Mouse (Mus musculus): ENCODE data around the gene Hist1h3e. TPM values are rescaled to one million over a fixed set of nuclear protein-coding genes. Genes with fewer than 3 reads are reported as not detected.
A peak's percentile ranks its signal among the peaks of the same experiment; 100 is the strongest.
"Not testable (repeated sequence)": the region's sequence is repeated elsewhere in the genome, so short reads cannot be mapped to it uniquely, and the experiment has no call there.

Hist1h3e gene
- polyA plus RNA-seq, 1 experiment from 2014 or later, result 1.9 TPM

DNA sequence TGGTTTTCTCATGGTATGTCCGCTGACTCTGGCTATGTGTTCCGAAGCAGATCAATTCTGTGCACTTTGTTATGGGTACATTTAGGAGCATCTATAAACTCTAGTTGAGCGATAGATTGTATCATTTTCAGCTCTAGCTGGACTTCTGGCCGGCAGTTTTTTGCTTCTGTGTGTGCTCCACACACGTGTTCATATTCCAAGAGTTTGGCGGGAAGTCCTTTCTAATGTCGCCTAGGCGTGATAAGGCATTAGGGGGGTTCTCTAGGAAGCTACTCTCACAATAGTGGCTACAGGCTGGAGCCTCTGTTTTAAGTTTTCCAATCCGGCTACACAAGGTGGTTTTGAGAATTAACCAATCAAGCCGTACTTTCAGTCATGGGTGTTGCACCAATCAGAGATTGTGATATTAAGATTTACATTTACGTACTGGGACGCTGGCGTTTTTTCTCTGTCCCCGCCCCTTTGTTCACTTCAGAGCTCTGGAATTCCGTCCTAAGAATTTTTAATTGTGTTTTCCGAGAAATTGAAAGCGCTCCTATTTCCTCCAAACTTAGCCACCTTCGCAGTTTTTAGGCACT is 6.2 kb downstream of the Hist1h3e start:
- under 1% methylated on average over 18 of the region's 18 CpGs for WGBS

GRCm38 (mm10) chr13:23554925-23555838 is 7.0 kb downstream of the Hist1h3e start:
- Histone ChIP-seq H3K4me1 (ENCODE audit: control insufficient read depth, insufficient read depth, low read length) (0 out of 2 replicates have a peak, but pooled peaks cover 3% of the 10 kb centered on the region), H3K9ac (replicated peaks; ENCODE audit: low read depth, low read length) (peak overlapping the region; percentile 50), H3K27ac (ENCODE audit: low read depth, low read length) (peak overlapping the region; percentile 81), H3K27me3 (ENCODE audit: control insufficient read depth, insufficient read depth, low read length) (no peaks in the 10 kb centered on the region; the same call in 1 of the 2 replicates), H3K9me3 (ENCODE audit: control insufficient read depth, low read length) (no peaks in the 10 kb centered on the region), H3K4me2 (ENCODE audit: low read depth, low read length) (peak overlapping the region; percentile 77), H3K4me3 (ENCODE audit: low read depth, low read length) (peak overlapping the region; percentile 43), H3K36me3 (ENCODE audit: control insufficient read depth, insufficient read depth, low read length) (no peaks in the 10 kb centered on the region)
- peak; percentile 83 for ATAC-seq (ENCODE audit: low read depth)
- WGBS, result under 1% methylated on average over 54 of the region's 54 CpGs

More for the DNA sequence above, 6.2 kb downstream of the Hist1h3e start:
- H3K4me3 ChIP-seq (ENCODE audit: low read depth, low read length), result peak overlapping the region; percentile 43
- peak overlapping the region; percentile 50 for H3K9ac ChIP-seq (replicated peaks; ENCODE audit: low read depth, low read length)
- H3K9me3 ChIP-seq (ENCODE audit: control insufficient read depth, low read length), result no peaks in the 10 kb centered on the region
- no peaks in the 10 kb centered on the region; the same call in 1 of the 2 replicates for H3K27me3 ChIP-seq (ENCODE audit: control insufficient read depth, insufficient read depth, low read length)
- peak overlapping the region; percentile 81 for H3K27ac ChIP-seq (ENCODE audit: low read depth, low read length)
- H3K4me1 ChIP-seq (ENCODE audit: control insufficient read depth, insufficient read depth, low read length), result 0 out of 2 replicates have a peak, but pooled peaks cover 3% of the 10 kb centered on the region
- H3K4me2 ChIP-seq (ENCODE audit: low read depth, low read length), result peak overlapping the region; percentile 77
- peak; percentile 79 for ATAC-seq (ENCODE audit: low read depth)
- no peaks in the 10 kb centered on the region for H3K36me3 ChIP-seq (ENCODE audit: control insufficient read depth, insufficient read depth, low read length)

DNA sequence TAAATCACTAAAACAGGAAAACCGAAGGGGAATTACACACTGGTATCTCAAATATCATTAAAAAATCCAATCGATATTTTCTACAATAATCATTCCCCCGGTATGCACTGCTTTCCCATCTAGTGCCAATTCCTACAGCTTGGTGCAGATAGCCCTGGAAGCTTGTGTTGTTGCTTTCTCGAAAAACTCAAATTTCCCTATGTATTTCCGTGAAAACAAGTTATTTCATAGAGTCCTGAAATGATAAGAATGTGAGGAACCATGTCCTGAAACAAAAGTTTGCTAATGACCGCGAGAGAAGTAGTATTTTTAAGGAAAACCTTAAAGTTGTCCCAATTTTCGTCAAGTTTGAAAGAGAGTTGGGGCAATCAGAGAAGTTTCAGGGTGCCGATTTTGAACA is 7.8 kb downstream of the Hist1h3e start:
- Histone ChIP-seq H3K9me3 (ENCODE audit: control insufficient read depth, low read length) (no peaks in the 10 kb centered on the region), H3K4me1 (ENCODE audit: control insufficient read depth, insufficient read depth, low read length) (0 out of 2 replicates have a peak, but pooled peaks cover 3% of the 10 kb centered on the region), H3K9ac (replicated peaks; ENCODE audit: low read depth, low read length) (peak overlapping the region; percentile 50; the same call in 1 of the 2 replicates), H3K4me2 (ENCODE audit: low read depth, low read length) (peak overlapping the region; percentile 77), H3K36me3 (ENCODE audit: control insufficient read depth, insufficient read depth, low read length) (no peaks in the 10 kb centered on the region), H3K4me3 (ENCODE audit: low read depth, low read length) (peak overlapping the region; percentile 43), H3K27me3 (ENCODE audit: control insufficient read depth, insufficient read depth, low read length) (no peaks in the 10 kb centered on the region; the same call in 1 of the 2 replicates), H3K27ac (ENCODE audit: low read depth, low read length) (peak overlapping the region; percentile 81; the same call in 1 of the 2 replicates)
- WGBS, result 20% methylated on average over 9 of the region's 9 CpGs
- ATAC-seq (ENCODE audit: low read depth), result no peak

DNA sequence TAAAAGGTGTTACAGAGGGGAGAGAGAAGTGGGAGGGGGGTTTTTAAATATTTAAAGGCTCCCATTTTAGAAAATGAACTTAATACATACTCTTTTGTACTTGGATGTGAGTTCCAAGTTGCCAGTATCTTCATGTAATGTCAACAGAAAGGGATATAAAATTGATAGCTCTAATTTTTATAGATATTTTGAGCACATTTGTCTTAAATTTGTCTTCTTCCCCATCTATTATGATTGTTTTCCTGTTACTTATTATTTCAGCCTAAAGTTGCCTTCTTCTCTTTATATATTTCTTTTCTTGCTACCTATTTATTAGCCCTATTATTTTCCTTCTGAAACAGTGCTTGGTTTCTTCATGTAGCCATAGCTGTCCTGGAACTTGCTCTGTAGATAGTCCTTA is 9.2 kb downstream of the Hist1h3e start, which contains the start of gene Hist1h1d:
Hist1h1d (plus strand) TSS at position 301 of the 400 bp plus-strand sequence.
- peak within 1 kb of the TSS; percentile 77 for H3K4me2 ChIP-seq (ENCODE audit: low read depth, low read length)
- no peak within 1 kb of the TSS; the same call in 1 of the 2 replicates for H3K27ac ChIP-seq (ENCODE audit: low read depth, low read length)
- H3K9ac ChIP-seq (replicated peaks; ENCODE audit: low read depth, low read length), result no peak within 1 kb of the TSS
- no peak for ATAC-seq (ENCODE audit: low read depth)
- H3K27me3 ChIP-seq (ENCODE audit: control insufficient read depth, insufficient read depth, low read length), result no peaks in the 10 kb centered on the region; the same call in 1 of the 2 replicates
- no peaks in the 10 kb centered on the region for H3K9me3 ChIP-seq (ENCODE audit: control insufficient read depth, low read length)
- H3K36me3 ChIP-seq (ENCODE audit: control insufficient read depth, insufficient read depth, low read length), result no peaks in the 10 kb centered on the region
- no peak within 1 kb of the TSS for H3K4me3 ChIP-seq (ENCODE audit: low read depth, low read length)
- 0 out of 2 replicates have a peak, but pooled peaks cover 3% of the 10 kb centered on the region for H3K4me1 ChIP-seq (ENCODE audit: control insufficient read depth, insufficient read depth, low read length)

DNA sequence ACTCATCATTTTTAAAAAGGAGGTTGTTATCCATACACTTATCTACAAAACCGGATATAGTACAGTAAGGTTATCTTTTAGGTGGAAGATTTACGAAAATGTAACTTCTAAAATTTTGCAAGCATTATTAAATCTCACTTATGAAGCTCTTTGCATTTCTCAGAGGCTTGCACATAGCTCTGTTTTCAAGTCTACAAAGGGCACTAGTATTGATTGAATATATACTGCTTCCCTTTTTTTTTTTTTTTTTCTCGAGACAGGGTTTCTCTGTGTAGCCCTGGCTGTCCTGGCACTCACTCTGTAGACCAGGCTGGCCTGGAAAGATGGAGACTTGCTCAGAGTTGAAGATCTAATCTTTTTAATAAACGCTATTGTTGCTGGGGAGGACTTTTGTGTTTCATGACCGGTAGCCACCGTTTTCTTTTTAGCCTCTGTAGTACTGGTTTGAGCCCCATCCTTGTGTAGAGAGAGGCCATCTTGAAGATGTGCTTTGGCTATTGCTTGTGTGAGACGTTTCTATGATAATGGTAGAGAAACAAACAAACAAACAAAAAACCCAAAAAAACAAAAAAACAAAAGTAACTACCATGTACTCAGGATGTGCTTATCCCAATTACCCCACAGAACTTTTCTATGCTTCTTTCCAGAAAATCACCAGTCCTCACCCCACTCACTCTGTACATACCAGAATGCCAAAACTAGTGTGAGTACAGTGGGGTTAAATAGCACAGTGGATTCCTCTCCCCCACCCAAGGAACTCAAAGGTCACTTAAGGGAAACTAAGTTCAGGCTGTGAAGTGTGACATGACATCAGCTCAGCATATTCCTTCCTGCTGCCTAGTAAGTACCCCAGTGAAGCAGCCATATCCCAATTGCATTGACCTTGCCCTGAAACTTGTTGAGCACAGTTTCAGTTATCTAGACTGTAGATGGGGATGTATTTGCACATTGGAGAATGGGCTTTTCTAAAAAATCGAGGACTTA is 9.9 kb downstream of the Hist1h3e start:
- Histone ChIP-seq H3K9me3 (ENCODE audit: control insufficient read depth, low read length) (no peaks in the 10 kb centered on the region), H3K4me1 (ENCODE audit: control insufficient read depth, insufficient read depth, low read length) (0 out of 2 replicates have a peak, but pooled peaks cover 3% of the 10 kb centered on the region), H3K36me3 (ENCODE audit: control insufficient read depth, insufficient read depth, low read length) (no peaks in the 10 kb centered on the region), H3K9ac (replicated peaks; ENCODE audit: low read depth, low read length) (no peak overlapping the region), H3K4me2 (ENCODE audit: low read depth, low read length) (peak overlapping the region; percentile 52), H3K27me3 (ENCODE audit: control insufficient read depth, insufficient read depth, low read length) (no peaks in the 10 kb centered on the region; the same call in 1 of the 2 replicates), H3K4me3 (ENCODE audit: low read depth, low read length) (peak overlapping the region; percentile 34), H3K27ac (ENCODE audit: low read depth, low read length) (peak overlapping the region; percentile 84; the same call in 1 of the 2 replicates)
- ATAC-seq (ENCODE audit: low read depth), result no peak
- WGBS, result 60% methylated on average over 8 of the region's 8 CpGs

GRCm38 (mm10) chr13:23551146-23551834 is 10.9 kb downstream of the Hist1h3e start, which contains the start of gene Hist1h4f:
Gene Hist1h4f (minus strand): TSS chr13:23551648.
- not testable (repeated sequence) for H3K36me3 ChIP-seq (ENCODE audit: control insufficient read depth, insufficient read depth, low read length)

DNA sequence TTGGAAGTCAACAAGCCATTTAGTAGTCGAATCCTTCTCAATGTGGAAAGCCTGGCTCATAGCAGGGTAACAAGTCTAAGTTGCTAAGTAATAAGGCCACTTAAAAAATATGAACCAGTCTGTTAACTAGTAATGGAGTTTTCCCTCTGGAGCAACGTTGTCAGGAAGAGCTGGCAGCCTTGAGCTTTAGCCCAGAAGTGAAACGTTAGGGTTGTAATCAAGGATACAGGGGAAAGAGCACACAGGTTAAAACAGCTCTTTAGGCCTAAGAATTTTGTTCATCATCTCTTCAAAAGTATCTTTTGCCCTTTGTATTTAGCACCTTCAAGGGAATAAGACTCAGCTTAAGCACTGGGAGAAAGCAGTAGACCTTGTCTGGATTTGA is 11.4 kb downstream of the Hist1h3e start:
- Histone ChIP-seq H3K4me3 (ENCODE audit: low read depth, low read length) (peak overlapping the region; percentile 34), H3K9me3 (ENCODE audit: control insufficient read depth, low read length) (no peaks in the 10 kb centered on the region), H3K9ac (replicated peaks; ENCODE audit: low read depth, low read length) (no peak overlapping the region), H3K27ac (ENCODE audit: low read depth, low read length) (peak overlapping the region; percentile 84), H3K4me2 (ENCODE audit: low read depth, low read length) (peak overlapping the region; percentile 52), H3K27me3 (ENCODE audit: control insufficient read depth, insufficient read depth, low read length) (no peaks in the 10 kb centered on the region; the same call in 1 of the 2 replicates), H3K36me3 (ENCODE audit: control insufficient read depth, insufficient read depth, low read length) (no peaks in the 10 kb centered on the region), H3K4me1 (ENCODE audit: control insufficient read depth, insufficient read depth, low read length) (0 out of 2 replicates have a peak, but pooled peaks cover 3% of the 10 kb centered on the region)
- no peak for ATAC-seq (ENCODE audit: low read depth)
- WGBS, result 3% methylated on average over 3 of the region's 3 CpGs

More at GRCm38 (mm10) chr13:23551146-23551834, 10.9 kb downstream of the Hist1h3e start, which contains the start of gene Hist1h4f:
- H3K4me3 ChIP-seq (ENCODE audit: low read depth, low read length), result peak within 1 kb of the TSS; percentile 34
- peak; percentile 91 for ATAC-seq (ENCODE audit: low read depth)
- H3K27me3 ChIP-seq (ENCODE audit: control insufficient read depth, insufficient read depth, low read length); H3K9me3 ChIP-seq (ENCODE audit: control insufficient read depth, low read length); H3K4me1 ChIP-seq (ENCODE audit: control insufficient read depth, insufficient read depth, low read length): not testable (repeated sequence)
- peak within 1 kb of the TSS; percentile 84 for H3K27ac ChIP-seq (ENCODE audit: low read depth, low read length)
- H3K9ac ChIP-seq (replicated peaks; ENCODE audit: low read depth, low read length), result peak within 1 kb of the TSS; percentile 43
- peak within 1 kb of the TSS; percentile 52 for H3K4me2 ChIP-seq (ENCODE audit: low read depth, low read length)
- WGBS, result 1% methylated on average over 44 of the region's 47 CpGs
